Mouse (Mus musculus) cerebellum, postnatal 4 days (tissue): ENCODE results near the gene Exosc5.
A peak's percentile ranks its signal among the peaks of the same experiment; 100 is the strongest.

Experiments used
- DNase-seq, 2 experiments: peaks; one replicate each; pipeline ENCODE4 v3.0.0; 2022; ENCODE audit warnings: low spot score in 2 of 2, mixed read lengths in 1 of 2

Exosc5 gene

GRCm38 (mm10) chr7:25658657-25659472 is at the start of gene Exosc5, which contains the start of gene Bckdha:
TSS of gene Exosc5 (plus strand) at chr7:25659164.
TSS of gene Bckdha (minus strand) at chr7:25658981.
- peak; percentile 92 to 98 for DNase-seq

DNA sequence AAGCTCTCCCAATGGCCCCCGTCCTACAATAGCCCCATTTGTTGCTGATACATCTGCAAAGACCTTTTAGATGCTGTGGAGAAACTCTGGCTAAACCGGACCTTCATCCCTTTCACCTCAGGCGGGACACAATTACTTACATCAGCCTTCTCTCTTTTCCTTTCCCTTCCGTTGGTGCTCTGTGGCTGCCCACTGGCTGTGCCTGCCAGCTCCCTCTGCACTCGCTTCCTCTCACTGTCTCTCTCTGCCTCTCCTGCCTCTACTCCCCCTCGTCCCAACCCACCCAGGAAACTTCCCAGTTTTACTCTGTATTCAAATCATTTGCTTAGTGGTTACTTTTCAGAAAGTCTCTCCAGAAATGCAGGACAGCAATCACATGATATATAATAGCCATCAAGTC is 48.9 kb upstream of the Exosc5 start:
- no peak for DNase-seq

DNA sequence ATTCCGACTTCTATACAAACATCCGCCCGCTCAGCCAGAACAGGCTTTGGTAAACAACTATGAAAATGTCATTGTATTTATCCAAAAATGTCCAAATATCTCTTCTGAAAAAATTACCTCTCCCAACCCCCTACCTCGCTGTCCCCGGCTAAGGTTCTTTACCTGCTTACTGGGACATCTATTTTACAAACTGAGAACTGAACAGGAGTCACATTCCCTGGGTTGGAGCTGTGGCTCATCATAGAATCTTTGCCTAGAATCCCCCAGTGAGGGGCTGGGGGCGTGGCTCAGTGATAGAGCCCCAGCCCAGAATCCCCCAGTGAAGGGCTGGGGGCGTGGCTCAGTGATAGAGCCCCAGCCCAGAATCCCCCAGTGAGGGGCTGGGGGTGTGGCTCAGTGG is 47.5 kb upstream of the Exosc5 start:
- no peak for DNase-seq

GRCm38 (mm10) chr7:25614086-25614485 is 44.9 kb upstream of the Exosc5 start:
- no peak for DNase-seq

- peak in 1 of 2 experiments; percentile 13 for DNase-seq
These were observed 43.9 kb upstream of the Exosc5 start for GRCm38 (mm10) chr7:25614831-25615705.

- DNase-seq: no peak
These were observed 43.3 kb upstream of the Exosc5 start, which contains the start of gene Erich4 for GRCm38 (mm10) chr7:25615706-25616011. TSS of gene Erich4 (minus strand) at chr7:25615892.

DNA sequence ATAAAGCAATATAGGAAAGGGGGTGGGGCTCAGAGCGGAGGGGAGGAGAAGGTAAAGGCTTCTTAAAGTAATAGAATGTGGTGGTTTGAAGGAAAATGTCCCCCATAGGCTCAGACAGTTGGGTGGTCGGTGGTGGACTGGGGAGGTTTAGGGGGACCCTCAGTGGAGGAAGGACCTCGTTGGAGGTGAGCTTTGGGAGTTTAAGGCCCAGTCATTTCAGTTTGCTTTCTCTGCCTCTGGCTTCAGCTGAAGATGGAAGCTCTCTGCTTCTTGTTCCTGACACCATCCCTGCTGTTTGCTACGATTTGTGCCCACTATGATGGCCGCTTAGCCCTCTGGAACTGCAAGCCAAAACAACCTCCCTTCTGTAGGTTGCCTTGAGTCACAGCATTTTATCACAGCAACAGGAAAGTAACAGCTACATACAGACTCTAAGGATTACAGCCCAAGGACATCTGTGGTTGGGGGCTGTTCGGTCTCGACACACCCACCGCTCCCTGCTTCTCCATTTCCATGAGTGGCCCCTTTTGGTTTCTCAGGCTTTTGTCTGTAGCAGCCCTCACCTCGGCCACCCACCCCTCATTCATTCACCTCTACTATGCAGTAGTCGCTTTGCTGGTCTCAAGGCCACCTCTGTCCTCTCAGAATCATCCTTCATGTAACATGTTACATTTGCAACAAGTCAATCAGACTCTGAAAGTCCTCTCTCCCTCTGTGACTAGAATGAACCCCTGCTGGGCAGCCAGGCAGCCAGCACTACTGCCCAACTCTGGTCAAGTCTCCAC is 41.4 kb upstream of the Exosc5 start:
- DNase-seq: no peak

- DNase-seq: peak; percentile 84 to 88
These were observed 39.9 kb upstream of the Exosc5 start, which contains the start of gene Dmac2 for GRCm38 (mm10) chr7:25618865-25619721. TSS of gene Dmac2 (plus strand) at chr7:25619414.

DNA sequence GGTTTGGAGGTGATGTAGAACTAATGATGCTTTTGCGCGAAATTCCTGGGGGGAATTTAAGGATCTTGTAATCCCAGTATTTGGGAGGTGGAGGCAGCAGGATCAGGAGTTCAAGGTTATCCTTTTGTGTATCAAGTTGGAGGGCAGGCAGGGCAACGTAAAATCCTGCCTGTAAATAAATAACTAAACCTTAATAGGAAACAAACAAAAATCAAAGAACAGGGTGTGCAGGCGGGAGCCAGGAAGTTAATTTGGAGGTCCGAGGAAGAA is 39.3 kb upstream of the Exosc5 start:
- no peak for DNase-seq

GRCm38 (mm10) chr7:25620101-25620500 is 38.9 kb upstream of the Exosc5 start:
- no peak for DNase-seq

DNA sequence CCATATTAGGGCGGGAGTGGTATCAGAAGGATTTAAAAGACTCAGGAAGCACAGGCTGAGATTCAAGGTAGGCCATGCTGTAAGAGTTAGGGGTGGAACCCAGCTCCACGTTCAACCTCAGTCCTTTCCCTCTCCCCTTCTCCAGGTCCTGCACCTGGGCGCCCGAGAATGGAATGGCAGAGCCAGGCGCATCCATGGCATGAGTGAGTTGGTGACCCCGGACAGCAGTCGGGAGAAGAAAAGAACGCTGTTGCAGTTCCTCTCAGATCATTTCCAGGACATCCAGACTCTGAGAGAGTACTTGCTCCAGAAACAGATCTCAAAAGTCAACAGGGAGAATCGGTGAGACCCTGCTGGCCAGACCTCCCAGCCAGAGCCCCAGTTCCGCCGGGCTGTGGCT is 38.2 kb upstream of the Exosc5 start:
- peak in 1 of 2 experiments; percentile 14 for DNase-seq

DNA sequence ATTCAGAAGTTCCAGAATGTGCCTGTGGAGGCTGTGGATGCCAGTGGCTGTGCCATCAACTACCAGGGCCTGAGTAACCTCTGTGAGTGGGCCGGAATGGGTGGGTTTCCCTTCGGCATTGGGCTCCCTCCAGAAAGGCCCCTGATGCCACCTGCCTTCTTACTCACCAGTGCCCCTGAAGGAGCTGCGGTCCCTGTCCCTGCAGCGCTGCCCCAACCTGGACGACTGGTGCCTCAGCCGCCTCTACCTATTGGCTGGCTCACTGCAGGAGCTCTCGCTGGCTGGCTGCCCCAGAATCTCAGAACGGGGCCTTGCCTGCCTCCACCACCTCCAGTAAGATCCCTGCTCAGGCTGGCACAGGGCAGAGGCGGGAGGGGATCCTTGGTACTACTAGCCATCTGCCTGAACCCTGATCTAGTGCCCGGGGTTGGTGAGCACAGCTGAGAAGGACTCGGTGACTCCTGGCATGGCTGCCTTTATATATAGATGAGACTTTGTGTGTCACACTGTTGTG is 35.0 kb upstream of the Exosc5 start:
- no peak for DNase-seq

DNA sequence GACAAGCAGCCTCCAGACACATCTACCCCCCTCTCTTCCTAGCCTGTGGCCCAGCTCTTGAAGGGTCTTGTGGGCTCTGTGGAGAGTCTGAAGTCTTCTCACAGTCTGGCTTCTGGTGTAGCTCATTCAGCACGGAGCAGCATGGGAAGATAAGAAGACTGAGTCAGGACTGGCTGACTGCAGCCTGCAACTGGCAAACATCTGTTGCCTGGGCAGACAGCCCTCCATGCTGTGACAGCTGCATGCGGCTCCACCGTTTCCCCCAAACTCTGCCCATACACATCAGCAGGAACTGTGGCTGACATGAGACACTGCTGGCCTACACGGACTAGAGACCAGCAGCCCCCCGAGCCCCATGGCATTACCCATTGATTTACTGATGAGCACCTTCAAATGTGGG is 34.1 kb upstream of the Exosc5 start:
- DNase-seq: no peak

DNA sequence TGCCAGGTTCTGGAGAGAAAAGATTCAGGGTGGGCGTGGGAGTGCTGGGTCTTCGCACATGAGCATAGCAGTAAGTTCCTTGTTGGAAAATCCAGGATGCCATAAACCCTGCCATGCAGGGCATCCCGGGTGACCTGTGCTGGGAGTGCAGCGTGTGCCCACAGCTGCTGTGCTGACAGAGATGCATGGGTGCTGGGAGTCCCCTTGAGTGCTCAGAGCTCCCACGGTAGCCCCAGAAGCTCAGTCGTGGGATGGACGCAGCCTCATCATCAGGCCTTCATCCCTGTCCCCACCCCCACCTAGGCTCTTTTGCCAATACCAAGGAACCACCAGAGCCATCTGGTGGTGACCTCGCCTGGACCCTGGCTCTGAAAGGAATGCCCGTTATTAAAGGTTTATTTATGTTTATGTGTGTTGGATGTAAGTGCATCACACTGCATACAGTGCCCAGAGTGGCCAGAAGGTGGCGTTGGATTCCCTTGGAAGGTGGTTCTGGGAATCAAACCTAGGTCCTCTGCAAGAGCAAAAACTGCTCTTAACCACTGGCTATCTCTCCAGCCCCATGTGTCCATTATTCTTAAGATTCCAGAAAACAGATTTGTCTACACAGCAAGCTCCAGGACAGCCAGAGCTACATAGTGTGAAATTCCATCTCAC is 33.2 kb upstream of the Exosc5 start:
- DNase-seq: no peak

- DNase-seq: no peak
These were observed 32.2 kb upstream of the Exosc5 start, which contains the start of gene B3gnt8 for GRCm38 (mm10) chr7:25626509-25627430. TSS of gene B3gnt8 (plus strand) at chr7:25626654.

- DNase-seq: no peak
These were observed 31.3 kb upstream of the Exosc5 start for GRCm38 (mm10) chr7:25627431-25628322.

GRCm38 (mm10) chr7:25628323-25628620 is 30.7 kb upstream of the Exosc5 start:
- DNase-seq: no peak

DNA sequence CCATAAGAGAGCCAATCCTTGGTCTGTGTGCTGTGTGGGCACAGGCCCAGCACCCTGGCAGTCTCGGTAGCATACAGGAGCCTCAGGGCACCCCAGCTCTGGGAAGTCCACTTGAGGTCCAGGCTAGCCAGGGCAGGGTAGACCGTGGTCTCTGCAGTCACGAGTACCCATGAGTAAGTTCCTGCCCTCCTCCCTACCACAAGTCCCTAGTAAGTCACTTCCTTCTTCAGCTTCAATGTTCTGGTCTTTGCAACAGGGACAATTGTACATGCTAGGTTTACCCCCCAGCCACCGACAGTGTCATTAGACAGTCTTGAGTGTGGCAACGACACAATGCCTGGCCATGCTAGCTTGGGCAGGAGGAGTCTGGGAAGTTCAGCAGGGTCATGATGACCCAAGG is 26.3 kb upstream of the Exosc5 start:
- no peak for DNase-seq
